Mouse (Mus musculus) heart, embryonic 15.5 days (tissue): ENCODE results near the gene Ints13. TPM values are rescaled to one million over a fixed set of nuclear protein-coding genes. Genes with fewer than 3 reads are reported as not detected.
A peak's percentile ranks its signal among the peaks of the same experiment; 100 is the strongest.

Experiments used
- ATAC-seq: fragments of 200-750 bp; cut with Nextera tagmentation; replicated peaks from 2 replicates; pipeline ENCODE4 v1.8.0; 2017; ENCODE audit warnings: low read depth, moderate TSS enrichment; ENCODE audit not compliant: insufficient number of reproducible peaks, insufficient read depth, low FRiP score
- H3K27ac ChIP-seq: fragments of 300-500 bp; sonication (generic); 2 replicates; pipeline ENCODE4 v1.5.1; 2015; ENCODE audit warnings: mild to moderate bottlenecking, inconsistent platforms
- H3K27me3 ChIP-seq: fragments of 300-500 bp; sonication (generic); 2 replicates; pipeline ENCODE4 v1.6.1; 2015; ENCODE audit warnings: inconsistent platforms
- H3K36me3 ChIP-seq: fragments of 300-500 bp; sonication (generic); 2 replicates; pipeline ENCODE4 v1.6.1; 2015; ENCODE audit warnings: mild to moderate bottlenecking, inconsistent platforms
- H3K4me1 ChIP-seq: fragments of 300-500 bp; sonication (generic); replicated peaks from 2 replicates; pipeline ENCODE4 v1.6.1; 2015; ENCODE audit warnings: inconsistent platforms
- H3K4me2 ChIP-seq: fragments of 300-500 bp; sonication (generic); 2 replicates; pipeline ENCODE4 v1.6.1; 2015; ENCODE audit warnings: inconsistent platforms, mild to moderate bottlenecking, moderate library complexity
- H3K4me3 ChIP-seq: fragments of 300-500 bp; sonication (generic); 2 replicates; pipeline ENCODE4 v1.5.1; 2015; ENCODE audit warnings: mild to moderate bottlenecking, inconsistent platforms
- H3K9ac ChIP-seq: fragments of 300-500 bp; sonication (generic); 2 replicates; pipeline ENCODE4 v1.6.1; 2015; ENCODE audit warnings: mild to moderate bottlenecking, inconsistent platforms
- H3K9me3 ChIP-seq: fragments of 300-500 bp; sonication (generic); replicated peaks from 2 replicates; pipeline ENCODE4 v1.6.1; 2016; ENCODE audit warnings: inconsistent platforms
- WGBS: fragments of 180-500 bp; shearing (Covaris S2); methylation state at CpG from one replicate; pipeline ENCODE4 v1.1.7; 2015; ENCODE audit warnings: mixed read lengths; 5-methylcytosine and 5-hydroxymethylcytosine counted together
- polyA plus RNA-seq: library from polyadenylated mRNA; unstranded; fragments of >200 nt; fragmentation: Nextera tagmentation; extraction: Ambion mirVana; gene quantifications from 2 replicates; pipeline ENCODE4 v1.2.1, GENCODE M21; 2015

The Ints13 gene
- polyA plus RNA-seq, 1 experiment from 2014 or later, result 47.0 TPM

DNA sequence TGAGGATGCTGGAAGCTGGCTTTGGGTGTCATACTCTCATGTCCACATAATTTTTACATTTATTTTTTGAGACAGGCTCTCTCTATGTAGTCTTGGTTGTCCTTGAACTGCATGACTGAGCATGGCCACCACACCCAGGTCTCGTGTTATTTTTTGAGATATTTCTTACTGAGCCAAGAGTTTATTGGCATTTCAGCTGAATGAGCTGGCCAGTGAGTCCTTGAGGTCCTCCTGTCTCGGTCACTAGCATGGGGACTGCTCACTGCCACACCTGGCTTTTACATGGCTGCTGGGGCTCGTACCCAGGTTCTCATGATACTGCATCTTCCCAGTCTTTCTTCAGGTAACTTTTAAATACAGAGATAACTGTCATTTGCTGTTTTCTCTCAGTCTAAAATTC lies 37.2 kb downstream of the Ints13 start:
- H3K4me1 ChIP-seq, result peaks cover 18% of the 10 kb centered on the region
- no peaks in the 10 kb centered on the region for H3K9me3 ChIP-seq
- no peak for ATAC-seq
- no peak overlapping the region for H3K9ac ChIP-seq
- H3K27me3 ChIP-seq, result no peaks in the 10 kb centered on the region
- 83% methylated on average over 3 of the region's 3 CpGs for WGBS
- H3K4me2 ChIP-seq, result no peak overlapping the region
- H3K27ac ChIP-seq, result no peak overlapping the region
- H3K36me3 ChIP-seq, result no peaks in the 10 kb centered on the region
- no peak overlapping the region for H3K4me3 ChIP-seq

DNA sequence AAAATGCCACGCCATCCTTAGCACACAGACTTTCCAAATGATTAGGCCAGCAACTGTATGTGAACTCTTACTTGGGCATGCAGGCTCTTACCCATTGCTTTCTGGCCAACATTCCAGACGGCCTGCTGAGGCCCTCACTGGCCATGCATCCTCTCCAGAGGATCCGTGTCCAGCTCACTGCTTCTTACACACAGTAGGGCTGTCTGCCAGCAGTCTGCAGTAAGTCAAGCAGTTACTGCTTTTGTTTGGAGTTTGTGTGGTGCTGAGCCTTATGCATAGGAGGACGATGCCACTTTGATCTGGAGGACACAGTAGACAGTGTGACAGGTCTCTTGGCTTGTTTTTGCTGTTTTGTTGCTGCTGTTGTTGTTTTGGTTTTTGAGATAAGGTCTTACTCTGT lies 39.0 kb downstream of the Ints13 start:
- no peaks in the 10 kb centered on the region for H3K27me3 ChIP-seq
- no peaks in the 10 kb centered on the region for H3K36me3 ChIP-seq
- no peak overlapping the region for H3K4me2 ChIP-seq
- 43% methylated on average over 4 of the region's 4 CpGs for WGBS
- peaks cover 14% of the 10 kb centered on the region for H3K4me1 ChIP-seq
- no peaks in the 10 kb centered on the region for H3K9me3 ChIP-seq
- H3K27ac ChIP-seq, result peak overlapping the region; percentile 59
- no peak overlapping the region for H3K4me3 ChIP-seq
- no peak for ATAC-seq
- no peak overlapping the region for H3K9ac ChIP-seq

DNA sequence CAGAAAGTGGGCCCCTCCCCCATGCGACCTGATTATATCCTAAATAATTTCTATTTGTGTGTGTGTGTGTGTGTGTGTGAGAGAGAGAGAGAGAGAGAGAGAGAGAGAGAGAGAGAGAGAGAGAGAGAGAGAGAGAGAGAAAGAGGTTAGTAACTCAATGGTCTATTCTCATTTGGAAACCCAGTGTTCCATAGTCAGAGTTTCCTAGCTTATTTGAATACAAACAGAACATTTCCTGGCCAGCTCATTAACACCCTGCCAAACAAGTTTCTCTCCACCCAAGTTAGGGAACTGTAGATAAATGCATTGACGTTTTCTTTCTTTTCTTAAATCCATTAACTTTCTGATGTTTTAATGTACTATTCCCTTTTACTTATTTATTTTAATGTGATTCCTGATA lies 39.6 kb downstream of the Ints13 start:
- Histone ChIP-seq H3K9ac (no peak overlapping the region), H3K36me3 (no peaks in the 10 kb centered on the region), H3K9me3 (no peaks in the 10 kb centered on the region), H3K27me3 (no peaks in the 10 kb centered on the region), H3K27ac (peak overlapping the region; percentile 59), H3K4me3 (no peak overlapping the region), H3K4me2 (no peak overlapping the region), H3K4me1 (peaks cover 14% of the 10 kb centered on the region)
- ATAC-seq, result no peak
- WGBS, result 49% methylated on average over 2 of the region's 2 CpGs

DNA sequence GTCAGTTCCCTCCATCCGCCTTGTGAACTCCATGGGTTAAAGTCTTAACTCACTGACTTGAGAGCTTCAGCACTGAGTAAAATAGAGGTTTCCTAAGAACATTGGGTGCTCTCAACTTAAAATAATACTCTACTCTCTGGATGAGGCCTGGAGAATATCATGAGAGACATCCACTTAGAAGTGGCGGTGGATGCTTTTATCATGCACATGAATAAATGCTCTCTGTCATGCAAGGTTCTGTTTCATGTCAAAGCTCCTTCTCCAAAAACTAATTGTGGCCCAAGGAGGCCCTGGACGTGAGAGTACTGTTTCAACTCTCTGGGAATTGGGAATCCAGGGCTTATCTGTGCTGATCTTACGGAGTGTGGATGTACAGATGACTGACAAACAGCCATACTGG lies 40.5 kb downstream of the Ints13 start:
- H3K4me2 ChIP-seq, result no peak overlapping the region
- H3K4me1 ChIP-seq, result peaks cover 14% of the 10 kb centered on the region
- H3K9ac ChIP-seq, result no peak overlapping the region
- H3K27me3 ChIP-seq, result no peaks in the 10 kb centered on the region
- peak overlapping the region; percentile 59 for H3K27ac ChIP-seq
- H3K4me3 ChIP-seq, result no peak overlapping the region
- no peaks in the 10 kb centered on the region for H3K9me3 ChIP-seq
- 47% methylated on average over 4 of the region's 4 CpGs for WGBS
- peak; percentile 23; the same call in 1 of the 2 replicates for ATAC-seq
- no peaks in the 10 kb centered on the region for H3K36me3 ChIP-seq

DNA sequence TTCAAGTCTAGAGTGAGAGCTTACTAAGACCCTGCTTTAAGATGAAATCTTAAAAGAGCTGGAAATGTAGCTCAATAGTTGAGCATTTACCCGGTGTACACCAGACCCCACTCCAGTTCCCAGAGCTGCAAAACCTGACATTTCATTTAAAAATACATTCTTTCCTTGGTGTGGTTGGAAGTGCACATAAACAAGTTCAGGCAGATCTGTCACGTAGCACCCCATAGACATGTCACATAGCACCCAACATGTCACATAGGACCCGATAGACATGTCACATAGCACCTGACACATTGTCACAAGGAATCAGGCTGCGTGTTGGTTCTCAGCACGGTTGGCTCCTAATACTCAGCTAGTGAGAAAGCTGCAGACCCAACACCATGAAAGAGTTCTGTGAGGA lies 42.1 kb downstream of the Ints13 start:
- Histone ChIP-seq H3K36me3 (no peaks in the 10 kb centered on the region), H3K9ac (no peak overlapping the region), H3K27me3 (no peaks in the 10 kb centered on the region), H3K9me3 (no peaks in the 10 kb centered on the region), H3K4me3 (no peak overlapping the region), H3K4me2 (no peak overlapping the region), H3K27ac (no peak overlapping the region), H3K4me1 (peaks cover 14% of the 10 kb centered on the region)
- no peak for ATAC-seq
- 75% methylated on average over 5 of the region's 5 CpGs for WGBS

DNA sequence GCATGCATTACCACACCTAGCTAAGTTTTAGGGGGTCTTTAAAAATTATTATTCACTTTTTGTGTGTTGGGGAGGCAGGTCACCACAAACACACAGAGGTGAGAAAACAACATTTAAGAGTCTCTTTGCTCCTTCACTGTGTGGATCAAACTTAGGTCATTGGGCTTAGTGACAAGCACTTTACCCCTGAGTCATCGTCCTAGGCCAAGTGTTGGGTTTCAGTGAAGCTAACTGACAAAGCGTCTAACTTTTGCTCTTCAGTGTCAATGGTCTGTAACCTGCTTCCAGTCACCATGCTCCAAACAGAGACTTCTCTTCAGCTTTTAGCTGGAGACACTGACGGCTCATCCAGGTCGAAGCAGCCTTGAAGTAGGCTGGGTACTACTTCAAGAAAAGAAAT lies 44.5 kb downstream of the Ints13 start:
- no peak overlapping the region for H3K9ac ChIP-seq
- H3K4me1 ChIP-seq, result peaks cover 7% of the 10 kb centered on the region
- no peaks in the 10 kb centered on the region for H3K27me3 ChIP-seq
- H3K27ac ChIP-seq, result no peak overlapping the region
- no peaks in the 10 kb centered on the region for H3K36me3 ChIP-seq
- H3K4me3 ChIP-seq, result no peak overlapping the region
- H3K4me2 ChIP-seq, result no peak overlapping the region
- no peaks in the 10 kb centered on the region for H3K9me3 ChIP-seq
- no peak for ATAC-seq
- 79% methylated on average over 4 of the region's 4 CpGs for WGBS

DNA sequence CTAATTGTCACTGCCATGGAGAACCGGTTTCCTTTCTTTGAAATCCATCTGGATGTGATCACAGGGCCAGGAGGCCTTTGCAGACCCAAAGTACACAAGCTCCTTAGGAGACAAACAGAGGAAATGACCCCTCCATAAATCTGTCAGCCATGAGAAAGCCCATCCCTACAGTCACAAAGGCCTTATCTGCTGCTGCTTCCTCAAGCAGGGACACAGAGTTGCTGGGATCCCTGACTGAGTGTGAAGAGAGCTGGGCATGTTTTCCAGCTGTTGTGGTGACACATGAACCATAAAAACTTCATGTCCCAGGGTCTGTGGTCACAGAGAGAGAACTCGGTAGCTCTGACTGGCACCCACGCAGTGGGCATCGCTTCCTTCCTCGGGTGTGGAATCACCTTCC lies 46.9 kb downstream of the Ints13 start:
- H3K27ac ChIP-seq, result peak overlapping the region; percentile 70
- peak; percentile 80 for ATAC-seq

GRCm38 (mm10) chr6:146530363-146530762 lies 47.3 kb downstream of the Ints13 start:
- H3K27me3 ChIP-seq, result no peaks in the 10 kb centered on the region; the same call in 1 of the 2 replicates
- WGBS, result 65% methylated on average over 7 of the region's 7 CpGs
- peak; percentile 14; the same call in 1 of the 2 replicates for ATAC-seq

More for the DNA sequence above, 46.9 kb downstream of the Ints13 start:
- Histone ChIP-seq H3K9me3 (no peaks in the 10 kb centered on the region), H3K36me3 (no peaks in the 10 kb centered on the region), H3K4me3 (no peak overlapping the region), H3K4me1 (no peaks in the 10 kb centered on the region; the same call in 1 of the 2 replicates), H3K9ac (no peak overlapping the region), H3K27me3 (no peaks in the 10 kb centered on the region; the same call in 1 of the 2 replicates), H3K4me2 (no peak overlapping the region)
- WGBS, result 47% methylated on average over 5 of the region's 5 CpGs

DNA sequence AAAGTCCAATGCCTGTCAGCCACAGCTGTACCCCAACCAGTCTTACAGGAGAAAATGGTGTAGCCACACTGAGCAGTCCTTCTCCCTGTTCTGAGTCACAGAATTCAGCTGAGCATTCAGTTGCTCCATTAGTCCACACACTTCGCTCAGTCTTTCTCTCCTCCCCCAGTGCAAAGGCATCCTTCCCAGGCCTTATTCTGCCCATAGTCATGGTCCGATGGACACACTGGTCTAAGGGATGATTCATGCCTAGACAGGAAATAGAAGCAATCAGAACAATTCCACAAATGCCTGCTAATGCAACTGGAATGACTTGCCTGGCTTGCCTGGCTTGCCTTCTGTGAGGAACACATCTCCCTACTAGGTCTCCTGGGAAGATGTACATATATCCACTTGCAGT lies 50.1 kb downstream of the Ints13 start:
- no peak overlapping the region for H3K9ac ChIP-seq
- H3K4me3 ChIP-seq, result no peak overlapping the region
- no peak for ATAC-seq
- no peaks in the 10 kb centered on the region; the same call in 1 of the 2 replicates for H3K27me3 ChIP-seq
- H3K27ac ChIP-seq, result no peak overlapping the region
- no peak overlapping the region for H3K4me2 ChIP-seq
- H3K4me1 ChIP-seq, result no peaks in the 10 kb centered on the region; the same call in 1 of the 2 replicates
- WGBS, result 72% methylated on average over 2 of the region's 2 CpGs
- H3K9me3 ChIP-seq, result no peaks in the 10 kb centered on the region
- H3K36me3 ChIP-seq, result no peaks in the 10 kb centered on the region

More at GRCm38 (mm10) chr6:146530363-146530762, 47.3 kb downstream of the Ints13 start:
- Histone ChIP-seq H3K4me1 (no peaks in the 10 kb centered on the region; the same call in 1 of the 2 replicates), H3K36me3 (no peaks in the 10 kb centered on the region), H3K9ac (no peak overlapping the region), H3K27ac (peak overlapping the region; percentile 70), H3K9me3 (no peaks in the 10 kb centered on the region), H3K4me3 (no peak overlapping the region), H3K4me2 (no peak overlapping the region)

DNA sequence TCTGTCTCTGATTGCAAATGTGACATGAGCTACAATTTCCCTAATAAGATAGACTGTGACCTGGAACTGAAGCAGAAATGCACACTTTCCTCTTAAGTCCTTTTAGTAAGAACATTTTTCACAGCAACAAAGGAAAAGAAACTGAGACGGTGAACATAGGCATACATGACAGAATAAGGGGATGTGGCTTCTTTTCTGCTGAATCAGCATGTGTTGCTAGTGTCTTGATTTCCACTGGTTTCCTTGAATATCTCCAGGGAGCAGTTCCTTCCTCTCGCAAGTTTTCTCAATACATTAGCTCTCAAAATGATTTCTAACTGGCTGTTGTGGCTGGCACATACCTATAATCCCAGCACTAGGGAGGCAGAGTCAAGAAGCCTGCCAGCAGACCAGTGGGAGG lies 52.1 kb downstream of the Ints13 start:
- Histone ChIP-seq H3K9ac (no peak overlapping the region), H3K4me2 (no peak overlapping the region), H3K27me3 (no peaks in the 10 kb centered on the region; the same call in 1 of the 2 replicates), H3K27ac (no peak overlapping the region), H3K4me3 (no peak overlapping the region), H3K36me3 (no peaks in the 10 kb centered on the region), H3K4me1 (no peaks in the 10 kb centered on the region; the same call in 1 of the 2 replicates), H3K9me3 (no peaks in the 10 kb centered on the region)
- 74% methylated on average over 2 of the region's 2 CpGs for whole genome bisulfite sequencing
- no peak for ATAC-seq

GRCm38 (mm10) chr6:146521456-146522245 lies 56.0 kb downstream of the Ints13 start:
- H3K27me3 ChIP-seq, result no peaks in the 10 kb centered on the region
- no peaks in the 10 kb centered on the region for H3K4me1 ChIP-seq
- ATAC-seq, result no peak
- 74% methylated on average over 5 of the region's 5 CpGs for WGBS
- no peak overlapping the region for H3K9ac ChIP-seq
- no peak overlapping the region for H3K4me2 ChIP-seq
- no peaks in the 10 kb centered on the region for H3K36me3 ChIP-seq
- no peak overlapping the region for H3K4me3 ChIP-seq
- H3K9me3 ChIP-seq, result no peaks in the 10 kb centered on the region
- H3K27ac ChIP-seq, result no peak overlapping the region

- Histone ChIP-seq H3K9me3 (no peaks in the 10 kb centered on the region), H3K4me2 (no peak overlapping the region), H3K27ac (no peak overlapping the region), H3K36me3 (no peaks in the 10 kb centered on the region), H3K4me3 (no peak overlapping the region), H3K9ac (no peak overlapping the region), H3K4me1 (peaks cover 8% of the 10 kb centered on the region), H3K27me3 (no peaks in the 10 kb centered on the region)
- no peak for ATAC-seq
- WGBS, result 76% methylated on average over 2 of the region's 2 CpGs
These were observed 58.6 kb downstream of the Ints13 start for GRCm38 (mm10) chr6:146519019-146519418.
